Mouse (Mus musculus) spleen, adult 2 months (tissue): ENCODE results near the gene Hist1h2ao.

Experiments used
- CTCF ChIP-seq: fragments of 200-500 bp; IDR thresholded peaks from 2 replicates; pipeline ENCODE4 v1.5.1; 2011; ENCODE audit warnings: mild to moderate bottlenecking, inconsistent platforms; ENCODE audit not compliant: insufficient read depth, insufficient read length, insufficient replicate concordance; ENCODE audit errors: extremely low read depth
- POLR2A ChIP-seq: fragments of 200-500 bp; IDR thresholded peaks from 2 replicates; pipeline ENCODE4 v1.6.1; 2011; ENCODE audit warnings: low read depth, low read length, inconsistent platforms

GRCm38 (mm10) chr13:21781021-21781555, 29.2 kb upstream of the Hist1h2ao start:
- TF ChIP-seq POLR2A = no peak
- TF ChIP-seq CTCF = no peak
